Mouse (Mus musculus) CD4-positive, CD25-positive, alpha-beta regulatory T cell, adult 2 months (primary cell): Measurements from ENCODE around the gene Oxld1.
A peak's percentile ranks its signal among the peaks of the same experiment; 100 is the strongest.
"Not testable (repeated sequence)": the region's sequence is repeated elsewhere in the genome, so short reads cannot be mapped to it uniquely, and the experiment has no call there.

ENCODE experiments used
- DNase-seq: peaks from one replicate; pipeline ENCODE4 v3.0.0-alpha.2; 2012; ENCODE audit warnings: low read depth, low spot score

Gene Oxld1

DNA sequence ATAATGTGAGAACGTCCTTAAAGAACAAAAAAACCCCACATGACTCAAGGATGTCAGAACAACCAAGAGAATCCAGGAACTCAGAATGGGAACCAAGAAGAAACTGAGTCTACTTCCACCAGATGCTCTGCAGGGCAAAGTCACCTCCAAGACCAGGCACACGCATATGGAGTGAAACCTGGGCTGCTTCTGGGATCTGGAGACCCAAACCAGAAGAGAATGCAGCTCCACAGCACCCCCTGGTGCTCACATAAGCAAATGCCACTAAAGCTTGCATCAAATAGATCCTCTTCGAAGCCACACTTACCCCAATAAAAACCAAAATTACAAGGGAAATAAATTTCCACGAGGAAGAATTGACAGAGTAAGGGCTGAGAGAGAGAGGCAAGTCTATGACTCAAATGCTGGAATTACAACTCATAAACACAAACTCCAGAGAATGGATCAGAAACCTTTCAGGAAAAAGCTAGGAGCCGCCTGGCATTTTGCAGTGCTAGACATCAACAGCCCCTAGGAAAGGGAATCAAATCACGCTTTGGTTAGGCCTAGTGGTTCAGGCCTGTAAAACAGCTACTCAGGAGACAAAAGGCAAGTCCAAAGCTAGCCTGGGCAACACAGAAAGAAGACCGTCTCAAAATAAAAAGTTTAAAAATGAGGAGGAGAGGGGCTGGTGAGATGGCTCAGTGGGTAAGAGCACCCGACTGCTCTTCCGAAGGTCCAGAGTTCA, 34.1 kb downstream of the Oxld1 start:
- DNase-seq: peak; percentile 79

GRCm38 (mm10) chr11:120422651-120423568, 35.0 kb downstream of the Oxld1 start:
- DNase-seq: no peak

- DNase-seq: no peak
Observed at GRCm38 (mm10) chr11:120418592-120418991, 39.3 kb downstream of the Oxld1 start.

DNA sequence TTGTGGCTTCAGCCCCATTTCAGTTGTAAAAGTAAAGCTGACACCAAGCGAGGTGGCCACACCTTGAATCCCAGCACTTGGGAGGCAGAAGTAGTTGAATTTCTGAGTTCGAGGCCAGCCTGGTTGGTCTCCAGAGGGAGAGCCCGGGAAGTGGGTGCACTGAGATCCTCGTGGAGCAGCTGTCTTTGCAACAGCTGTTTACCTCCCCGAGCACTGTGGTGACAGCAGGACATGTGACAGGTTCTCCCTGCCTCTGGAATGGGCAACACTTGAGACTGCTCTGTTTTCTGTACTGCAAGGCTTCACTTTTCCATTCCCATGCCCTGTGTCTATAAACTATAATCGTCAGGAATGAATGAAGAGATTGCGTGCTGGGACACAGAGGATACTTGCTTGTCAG, 40.0 kb downstream of the Oxld1 start:
- DNase-seq: no peak

GRCm38 (mm10) chr11:120413621-120414020, 44.2 kb downstream of the Oxld1 start:
- DNase-seq: not testable (repeated sequence)
